Mouse (Mus musculus) hindbrain, embryonic 10.5 days (tissue): ENCODE measurements around the gene Rgs11. TPM values are rescaled to one million over a fixed set of nuclear protein-coding genes. Genes with fewer than 3 reads are reported as not detected.

Experiments used
- polyA plus RNA-seq: library from polyadenylated mRNA; unstranded; fragments of >200 nt; fragmentation: Nextera tagmentation; extraction: Ambion mirVana; gene quantifications from 2 replicates; pipeline ENCODE4 v1.2.1, GENCODE M21; 2016

The Rgs11 gene
- polyA plus RNA-seq, 1 experiment from 2014 or later, result 1.5 TPM

Other genes with a start within 250 kb of the Rgs11 start
- gene Capn15, start 217.2 kb upstream of the Rgs11 start, polyA plus RNA-seq, result 32.4 and 35.0 TPM in 2 replicates
- gene Rab11fip3, start 133.4 kb upstream of the Rgs11 start, polyA plus RNA-seq, result 24.7 and 30.9 TPM in 2 replicates
- 30.2 and 30.7 TPM in 2 replicates for gene Decr2, start 112.6 kb upstream of the Rgs11 start, polyA plus RNA-seq
- 95.9 and 109 TPM in 2 replicates for gene Nme4, start 107.3 kb upstream of the Rgs11 start, polyA plus RNA-seq
- gene Tmem8, start 89.7 kb upstream of the Rgs11 start, polyA plus RNA-seq, result 1.8 and 1.9 TPM in 2 replicates
- gene Mrpl28, start 79.5 kb upstream of the Rgs11 start, polyA plus RNA-seq, result 301 and 318 TPM in 2 replicates
- 9.1 and 9.4 TPM in 2 replicates for gene Axin1, start 64.3 kb upstream of the Rgs11 start, polyA plus RNA-seq
- gene Pdia2, start 3.9 kb upstream of the Rgs11 start, polyA plus RNA-seq, result 0.55 and 1.3 TPM in 2 replicates
- gene Arhgdig, start 4.8 kb downstream of the Rgs11 start, polyA plus RNA-seq, result 6.4 and 8.3 TPM in 2 replicates
- gene Fam234a, start 41.3 kb downstream of the Rgs11 start, polyA plus RNA-seq, result 26.8 and 30.8 TPM in 2 replicates
- 113 and 128 TPM in 2 replicates for gene Luc7l, start 49.9 kb downstream of the Rgs11 start, polyA plus RNA-seq
- 0.07 and 0.16 TPM in 2 replicates for gene Neurl1b, start 211.9 kb downstream of the Rgs11 start, polyA plus RNA-seq